Mouse (Mus musculus) spleen, adult 2 months (tissue): ENCODE data around the gene Muc1.

Source experiments
- CTCF ChIP-seq: fragments of 200-500 bp; IDR thresholded peaks from 2 replicates; pipeline ENCODE4 v1.5.1; 2011; ENCODE audit warnings: mild to moderate bottlenecking, inconsistent platforms; ENCODE audit not compliant: insufficient read depth, insufficient read length, insufficient replicate concordance; ENCODE audit errors: extremely low read depth
- POLR2A ChIP-seq: fragments of 200-500 bp; IDR thresholded peaks from 2 replicates; pipeline ENCODE4 v1.6.1; 2011; ENCODE audit warnings: low read depth, low read length, inconsistent platforms

DNA sequence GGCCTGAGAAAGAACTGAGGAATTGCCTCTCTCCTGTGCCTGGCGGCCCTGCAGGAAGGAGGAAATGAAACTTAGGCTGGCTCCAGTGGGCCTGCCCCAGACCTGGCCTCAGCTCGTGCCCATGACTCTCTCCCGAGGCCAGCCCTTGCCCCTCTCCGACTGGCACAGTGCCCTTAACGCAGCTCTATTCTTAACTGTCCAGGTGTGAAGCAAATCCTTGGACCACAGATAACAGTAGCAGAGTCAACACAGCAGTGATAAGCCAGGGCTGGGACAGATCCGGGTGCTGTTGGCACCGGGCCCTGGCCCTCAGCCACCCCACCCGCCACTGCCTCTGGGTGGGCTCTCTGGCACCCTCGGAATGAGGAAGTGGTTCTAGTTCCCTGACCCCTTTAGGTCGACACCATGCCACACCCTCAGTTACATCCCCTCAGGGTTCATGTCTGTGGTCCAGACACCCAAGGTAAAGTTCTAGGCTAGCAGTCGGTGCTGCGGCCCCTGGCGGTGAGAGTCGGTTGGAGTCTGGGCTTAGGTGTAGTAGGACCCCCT is 4.8 kb downstream of the Muc1 start:
- no peak for TF ChIP-seq CTCF
- TF ChIP-seq POLR2A: no peak
